Mouse (Mus musculus) hindbrain, postnatal 0 days (tissue): ENCODE measurements around the gene Ppara. TPM values are rescaled to one million over a fixed set of nuclear protein-coding genes. Genes with fewer than 3 reads are reported as not detected.
A peak's percentile ranks its signal among the peaks of the same experiment; 100 is the strongest.

Experiments used
- ATAC-seq: fragments of 200-750 bp; cut with Nextera tagmentation; 2 replicates; pipeline ENCODE4 v1.8.0; 2017; ENCODE audit warnings: mild to moderate bottlenecking, moderate TSS enrichment, moderate library complexity
- DNase-seq: peaks from one replicate; pipeline ENCODE4 v3.0.0-alpha.2; 2015; ENCODE audit warnings: low spot score
- H3K27ac ChIP-seq: fragments of 300-500 bp; sonication (generic); 2 replicates; pipeline ENCODE4 v1.5.1; 2014; ENCODE audit warnings: mild to moderate bottlenecking
- H3K27me3 ChIP-seq: fragments of 300-500 bp; sonication (generic); 2 replicates; pipeline ENCODE4 v1.6.1; 2014; ENCODE audit warnings: low read length, mixed read lengths; ENCODE audit not compliant: insufficient read depth
- H3K36me3 ChIP-seq: fragments of 300-500 bp; sonication (generic); 2 replicates; pipeline ENCODE4 v1.6.1; 2014; ENCODE audit warnings: low read length, mixed read lengths; ENCODE audit not compliant: insufficient read depth
- H3K4me1 ChIP-seq: fragments of 300-500 bp; sonication (generic); 2 replicates; pipeline ENCODE4 v1.6.1; 2014; ENCODE audit warnings: antibody characterized with exemption, low read length, mixed read lengths; ENCODE audit not compliant: insufficient read depth
- H3K4me2 ChIP-seq: fragments of 300-500 bp; sonication (generic); 2 replicates; pipeline ENCODE4 v1.6.1; 2014; ENCODE audit warnings: low read depth, mild to moderate bottlenecking, low read length, moderate library complexity, mixed read lengths
- H3K4me3 ChIP-seq: fragments of 300-500 bp; sonication (generic); 2 replicates; pipeline ENCODE4 v1.5.1; 2014; ENCODE audit warnings: low read length
- H3K9ac ChIP-seq: fragments of 300-500 bp; sonication (generic); replicated peaks from 2 replicates; pipeline ENCODE4 v1.6.1; 2014; ENCODE audit warnings: mild to moderate bottlenecking, low read length, moderate library complexity, mixed read lengths
- H3K9me3 ChIP-seq: fragments of 300-500 bp; sonication (generic); 2 replicates; pipeline ENCODE4 v1.6.1; 2016; ENCODE audit warnings: low read length, mixed read lengths
- CTCF ChIP-seq: IDR thresholded peaks from 2 replicates; pipeline ENCODE4 v1.5.1; 2016; ENCODE audit warnings: antibody characterized with exemption, control low read depth, low read depth
- WGBS: fragments of 180-500 bp; shearing (Covaris S2); extraction: QIAGEN DNeasy Blood & Tissue Kit; methylation state at CpG from one replicate; pipeline ENCODE4 v1.1.7; 2014; 5-methylcytosine and 5-hydroxymethylcytosine counted together
- polyA plus RNA-seq: library from polyadenylated mRNA; unstranded; fragments of >200 nt; fragmentation: Nextera tagmentation; extraction: Ambion mirVana; gene quantifications from 2 replicates; pipeline ENCODE4 v1.2.1, GENCODE M21; 2015
- total RNA-seq: library from RNA; depleted of rRNA; stranded (reverse); fragments of >200 nt; gene quantifications from 2 replicates; pipeline ENCODE4 v1.2.3, GENCODE M21; 2014

Ppara gene
- total and polyA plus RNA-seq, 2 experiments from 2014 or later = 1.9 to 6.6 TPM

- Histone ChIP-seq H3K9ac (no peak overlapping the region), H3K36me3 (no peaks in the 10 kb centered on the region), H3K4me3 (no peak overlapping the region), H3K4me1 (no peaks in the 10 kb centered on the region), H3K9me3 (no peaks in the 10 kb centered on the region), H3K27me3 (no peaks in the 10 kb centered on the region), H3K4me2 (no peak overlapping the region), H3K27ac (no peak overlapping the region)
- DNase-seq (no peak), ATAC-seq (no peak)
- TF ChIP-seq CTCF = no peak
- WGBS = 94% methylated on average over 9 of the region's 9 CpGs
Observed at GRCm38 (mm10) chr15:85749141-85749540, 14.4 kb downstream of the Ppara start.

GRCm38 (mm10) chr15:85750115-85750514, 15.3 kb downstream of the Ppara start:
- Histone ChIP-seq H3K9me3 (no peaks in the 10 kb centered on the region), H3K9ac (no peak overlapping the region), H3K4me1 (no peaks in the 10 kb centered on the region), H3K27ac (no peak overlapping the region), H3K4me3 (no peak overlapping the region), H3K4me2 (no peak overlapping the region), H3K36me3 (no peaks in the 10 kb centered on the region), H3K27me3 (no peaks in the 10 kb centered on the region)
- no peak for DNase-seq
- WGBS = 92% methylated on average over 5 of the region's 5 CpGs
- TF ChIP-seq CTCF = no peak
- ATAC-seq = no peak

DNA sequence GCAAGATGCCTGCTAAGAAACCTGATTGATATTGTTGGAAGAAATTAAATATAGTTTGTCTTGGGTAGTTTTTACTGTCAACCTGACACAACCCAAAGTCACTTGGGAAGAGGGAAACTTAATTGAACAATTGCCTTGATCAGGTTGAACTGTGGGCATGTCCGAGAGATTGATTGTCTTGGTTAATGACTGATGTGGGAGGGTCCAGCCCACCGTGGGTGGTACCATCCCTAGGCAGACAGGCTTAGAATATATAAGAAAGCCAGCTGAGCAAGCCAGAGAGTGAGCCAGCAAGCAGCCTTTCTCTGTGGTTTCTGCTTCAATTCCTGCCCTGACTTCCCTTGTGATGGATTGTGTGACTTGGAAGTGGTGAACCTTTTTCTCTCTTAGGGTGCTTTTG, 17.9 kb downstream of the Ppara start:
- DNase-seq (no peak), ATAC-seq (no peak)
- no peak for TF ChIP-seq CTCF
- no peak overlapping the region for H3K9ac ChIP-seq
- no peak overlapping the region for H3K4me3 ChIP-seq
- H3K4me2 ChIP-seq = no peak overlapping the region
- no peaks in the 10 kb centered on the region for H3K9me3 ChIP-seq
- no peaks in the 10 kb centered on the region for H3K27me3 ChIP-seq
- no peaks in the 10 kb centered on the region for H3K36me3 ChIP-seq
- H3K27ac ChIP-seq = no peak overlapping the region
- WGBS = 71% methylated on average over 2 of the region's 2 CpGs
- H3K4me1 ChIP-seq = no peaks in the 10 kb centered on the region

DNA sequence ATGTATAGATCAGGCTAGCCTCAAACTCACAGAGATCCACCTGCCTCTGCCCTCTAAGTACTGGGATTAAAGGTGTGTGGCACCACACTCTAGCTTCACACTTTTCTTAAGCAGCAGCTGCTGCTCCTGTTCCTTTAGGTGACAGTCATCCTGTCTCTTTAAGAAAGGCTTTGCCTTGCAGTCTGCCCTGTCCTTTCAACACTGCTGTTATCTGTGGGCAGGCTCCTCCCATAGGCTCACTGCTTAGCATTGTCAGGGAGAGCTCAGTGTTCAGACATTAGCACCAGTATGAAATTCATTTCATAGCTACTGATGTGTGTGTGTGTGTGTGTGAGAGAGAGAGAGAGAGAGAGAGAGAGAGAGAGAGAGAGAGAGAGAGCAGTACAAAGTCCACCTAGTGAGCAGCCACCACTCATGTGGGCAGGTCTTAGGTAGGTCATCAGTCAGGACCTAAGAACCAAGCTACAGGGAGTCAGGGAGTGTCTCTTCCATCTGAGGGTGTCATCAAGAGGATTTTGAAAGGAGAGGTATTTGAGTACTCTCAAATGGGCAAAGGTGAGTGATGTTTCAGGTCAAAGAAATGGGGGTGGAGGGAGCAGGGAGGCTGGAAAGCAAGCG, 19.4 kb downstream of the Ppara start:
- Histone ChIP-seq H3K27ac (no peak overlapping the region), H3K4me3 (no peak overlapping the region), H3K27me3 (no peaks in the 10 kb centered on the region), H3K4me1 (no peaks in the 10 kb centered on the region), H3K9ac (no peak overlapping the region), H3K9me3 (no peaks in the 10 kb centered on the region), H3K36me3 (no peaks in the 10 kb centered on the region), H3K4me2 (no peak overlapping the region)
- DNase-seq = no peak
- 85% methylated on average over 1 of the region's 1 CpGs for WGBS
- TF ChIP-seq CTCF = no peak
- ATAC-seq = no peak

- DNase-seq = no peak
Observed at GRCm38 (mm10) chr15:85755214-85755613, 20.4 kb downstream of the Ppara start.

DNA sequence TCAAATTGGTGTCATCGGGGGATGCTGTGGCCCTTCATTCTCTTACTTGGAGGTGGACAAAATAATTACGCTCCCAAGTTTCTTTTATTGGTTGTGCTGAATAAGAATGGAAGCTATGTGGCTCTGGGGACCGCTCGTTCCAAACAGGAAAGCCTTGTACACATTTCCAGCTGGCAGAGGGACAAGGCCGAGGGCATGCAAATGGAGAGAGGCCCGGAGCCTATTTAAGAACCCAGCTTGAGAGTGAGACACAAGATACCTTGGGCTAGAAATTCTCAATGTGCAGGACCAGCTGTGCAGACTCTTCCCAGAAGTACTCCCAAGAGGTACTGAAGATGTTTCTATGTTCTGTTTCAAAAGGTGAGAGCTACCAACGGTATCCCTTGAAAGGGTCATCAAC, 21.8 kb downstream of the Ppara start:
- no peaks in the 10 kb centered on the region for H3K27me3 ChIP-seq
- no peak for TF ChIP-seq CTCF
- H3K27ac ChIP-seq = no peak overlapping the region
- no peak for ATAC-seq
- no peak overlapping the region for H3K4me3 ChIP-seq
- no peak overlapping the region for H3K9ac ChIP-seq
- no peaks in the 10 kb centered on the region for H3K9me3 ChIP-seq
- H3K4me1 ChIP-seq = no peaks in the 10 kb centered on the region
- H3K36me3 ChIP-seq = no peaks in the 10 kb centered on the region
- 73% methylated on average over 7 of the region's 7 CpGs for WGBS
- no peak overlapping the region for H3K4me2 ChIP-seq
- peak; percentile 42 for DNase-seq

More at GRCm38 (mm10) chr15:85755214-85755613, 20.4 kb downstream of the Ppara start:
- Histone ChIP-seq H3K27ac (no peak overlapping the region), H3K9ac (no peak overlapping the region), H3K4me3 (no peak overlapping the region), H3K36me3 (no peaks in the 10 kb centered on the region), H3K4me2 (no peak overlapping the region), H3K4me1 (no peaks in the 10 kb centered on the region), H3K27me3 (no peaks in the 10 kb centered on the region), H3K9me3 (no peaks in the 10 kb centered on the region)
- 68% methylated on average over 6 of the region's 6 CpGs for WGBS
- TF ChIP-seq CTCF = no peak
- no peak for ATAC-seq

- no peak overlapping the region for H3K4me3 ChIP-seq
- H3K4me2 ChIP-seq = no peak overlapping the region
- TF ChIP-seq CTCF = peak; percentile 42
- no peak for DNase-seq
- H3K36me3 ChIP-seq = no peaks in the 10 kb centered on the region
- H3K27ac ChIP-seq = no peak overlapping the region
- no peaks in the 10 kb centered on the region for H3K9me3 ChIP-seq
- 92% methylated on average over 3 of the region's 3 CpGs for WGBS
- no peak for ATAC-seq
- no peaks in the 10 kb centered on the region for H3K4me1 ChIP-seq
- H3K9ac ChIP-seq = no peak overlapping the region
- no peaks in the 10 kb centered on the region for H3K27me3 ChIP-seq
Observed at GRCm38 (mm10) chr15:85757768-85758167, 23.0 kb downstream of the Ppara start.
